Mouse (Mus musculus): ENCODE measurements around the gene Mon1b. TPM values are rescaled to one million over a fixed set of nuclear protein-coding genes. Genes with fewer than 3 reads are reported as not detected.

The Mon1b gene
- polyA plus RNA-seq, 1 experiment from 2014 or later = 11.3 TPM

- Histone ChIP-seq H3K27me3 (no peaks in the 10 kb centered on the region), H3K9ac (no peak overlapping the region), H3K4me3 (replicated peaks) (no peak overlapping the region), H3K9me3 (no peaks in the 10 kb centered on the region), H3K27ac (no peak overlapping the region), H3K4me1 (no peaks in the 10 kb centered on the region), H3K4me2 (no peak overlapping the region), H3K36me3 (replicated peaks) (no peaks in the 10 kb centered on the region)
- ATAC-seq (ENCODE audit: low FRiP score) = no peak
- WGBS = 97% methylated on average over 5 of the region's 5 CpGs
Observed at GRCm38 (mm10) chr8:113656154-113656553, 20.8 kb downstream of the Mon1b start.

GRCm38 (mm10) chr8:113656681-113657298 lies 21.4 kb downstream of the Mon1b start:
- H3K9me3 ChIP-seq = no peaks in the 10 kb centered on the region
- 84% methylated on average over 11 of the region's 11 CpGs for WGBS
- ATAC-seq (ENCODE audit: low FRiP score) = no peak
- H3K4me1 ChIP-seq = no peaks in the 10 kb centered on the region
- H3K36me3 ChIP-seq (replicated peaks) = no peaks in the 10 kb centered on the region
- H3K27me3 ChIP-seq = no peaks in the 10 kb centered on the region
- no peak overlapping the region for H3K9ac ChIP-seq
- no peak overlapping the region for H3K4me2 ChIP-seq
- H3K27ac ChIP-seq = no peak overlapping the region
- no peak overlapping the region for H3K4me3 ChIP-seq (replicated peaks)

- 95% methylated on average over 1 of the region's 1 CpGs for WGBS
- Histone ChIP-seq H3K36me3 (replicated peaks) (no peaks in the 10 kb centered on the region), H3K27ac (no peak overlapping the region), H3K4me2 (no peak overlapping the region), H3K27me3 (no peaks in the 10 kb centered on the region), H3K4me3 (replicated peaks) (no peak overlapping the region), H3K4me1 (peaks cover 3% of the 10 kb centered on the region; the same call in 1 of the 2 replicates), H3K9me3 (no peaks in the 10 kb centered on the region), H3K9ac (no peak overlapping the region)
- ATAC-seq (ENCODE audit: low FRiP score) = no peak
Observed at GRCm38 (mm10) chr8:113660128-113660527, 24.7 kb downstream of the Mon1b start.

GRCm38 (mm10) chr8:113664544-113664943 lies 29.2 kb downstream of the Mon1b start:
- H3K9ac ChIP-seq = no peak overlapping the region
- H3K27me3 ChIP-seq = no peaks in the 10 kb centered on the region; the same call in 1 of the 2 replicates
- no peak overlapping the region for H3K4me2 ChIP-seq
- no peaks in the 10 kb centered on the region for H3K9me3 ChIP-seq
- peak; percentile 76 for ATAC-seq (ENCODE audit: low FRiP score)
- H3K27ac ChIP-seq = no peak overlapping the region
- WGBS = 7% methylated on average over 2 of the region's 2 CpGs
- H3K4me1 ChIP-seq = peaks cover 9% of the 10 kb centered on the region
- H3K4me3 ChIP-seq (replicated peaks) = no peak overlapping the region
- H3K36me3 ChIP-seq (replicated peaks) = no peaks in the 10 kb centered on the region

GRCm38 (mm10) chr8:113665036-113665435 lies 29.6 kb downstream of the Mon1b start:
- Histone ChIP-seq H3K4me1 (peaks cover 9% of the 10 kb centered on the region), H3K9ac (no peak overlapping the region), H3K4me2 (no peak overlapping the region), H3K4me3 (replicated peaks) (no peak overlapping the region), H3K27ac (no peak overlapping the region), H3K36me3 (replicated peaks) (no peaks in the 10 kb centered on the region), H3K9me3 (no peaks in the 10 kb centered on the region), H3K27me3 (no peaks in the 10 kb centered on the region; the same call in 1 of the 2 replicates)
- 49% methylated on average over 4 of the region's 4 CpGs for WGBS
- no peak for ATAC-seq (ENCODE audit: low FRiP score)

- no peaks in the 10 kb centered on the region for H3K9me3 ChIP-seq
- no peak overlapping the region for H3K4me2 ChIP-seq
- peak overlapping the region; percentile 69 for H3K27ac ChIP-seq
- H3K36me3 ChIP-seq (replicated peaks) = no peaks in the 10 kb centered on the region
- ATAC-seq (ENCODE audit: low FRiP score) = 0 out of 2 replicates have a peak, but pooled peaks have one; percentile 16
- no peak overlapping the region for H3K9ac ChIP-seq
- H3K27me3 ChIP-seq = no peaks in the 10 kb centered on the region; the same call in 1 of the 2 replicates
- H3K4me1 ChIP-seq = peaks cover 9% of the 10 kb centered on the region
- 66% methylated on average over 8 of the region's 8 CpGs for WGBS
- H3K4me3 ChIP-seq (replicated peaks) = no peak overlapping the region
Observed at GRCm38 (mm10) chr8:113665951-113666350, 30.6 kb downstream of the Mon1b start.

GRCm38 (mm10) chr8:113666714-113667432 lies 31.5 kb downstream of the Mon1b start:
- Histone ChIP-seq H3K27ac (peak overlapping the region; percentile 69), H3K4me1 (peaks cover 9% of the 10 kb centered on the region), H3K9ac (no peak overlapping the region), H3K4me3 (replicated peaks) (no peak overlapping the region), H3K4me2 (no peak overlapping the region), H3K9me3 (no peaks in the 10 kb centered on the region), H3K36me3 (replicated peaks) (no peaks in the 10 kb centered on the region), H3K27me3 (no peaks in the 10 kb centered on the region; the same call in 1 of the 2 replicates)
- peak; percentile 70 for ATAC-seq (ENCODE audit: low FRiP score)
- 37% methylated on average over 16 of the region's 16 CpGs for WGBS

- Histone ChIP-seq H3K4me3 (replicated peaks) (no peak overlapping the region), H3K4me2 (no peak overlapping the region), H3K36me3 (replicated peaks) (no peaks in the 10 kb centered on the region), H3K9ac (no peak overlapping the region), H3K27ac (no peak overlapping the region), H3K9me3 (no peaks in the 10 kb centered on the region), H3K4me1 (peaks cover 15% of the 10 kb centered on the region), H3K27me3 (no peaks in the 10 kb centered on the region; the same call in 1 of the 2 replicates)
- 90% methylated on average over 10 of the region's 10 CpGs for WGBS
- no peak for ATAC-seq (ENCODE audit: low FRiP score)
Observed at GRCm38 (mm10) chr8:113669924-113670323, 34.5 kb downstream of the Mon1b start.

GRCm38 (mm10) chr8:113672599-113673255 lies 37.3 kb downstream of the Mon1b start:
- Histone ChIP-seq H3K9me3 (no peaks in the 10 kb centered on the region), H3K27ac (no peak overlapping the region), H3K4me3 (replicated peaks) (no peak overlapping the region), H3K4me1 (peaks cover 8% of the 10 kb centered on the region; the same call in 1 of the 2 replicates), H3K9ac (no peak overlapping the region), H3K27me3 (no peaks in the 10 kb centered on the region), H3K36me3 (replicated peaks) (no peaks in the 10 kb centered on the region), H3K4me2 (no peak overlapping the region)
- peak; percentile 53; the same call in 1 of the 2 replicates for ATAC-seq (ENCODE audit: low FRiP score)
- 65% methylated on average over 11 of the region's 11 CpGs for WGBS

- no peak for ATAC-seq (ENCODE audit: low FRiP score)
- 16% methylated on average over 3 of the region's 3 CpGs for WGBS
- H3K27ac ChIP-seq = no peak overlapping the region
- no peaks in the 10 kb centered on the region for H3K9me3 ChIP-seq
- no peak overlapping the region for H3K9ac ChIP-seq
- no peak overlapping the region for H3K4me3 ChIP-seq (replicated peaks)
- H3K4me1 ChIP-seq = peaks cover 8% of the 10 kb centered on the region; the same call in 1 of the 2 replicates
- no peak overlapping the region for H3K4me2 ChIP-seq
- H3K27me3 ChIP-seq = no peaks in the 10 kb centered on the region
- no peaks in the 10 kb centered on the region for H3K36me3 ChIP-seq (replicated peaks)
Observed at GRCm38 (mm10) chr8:113673300-113673699, 37.9 kb downstream of the Mon1b start.

- H3K27me3 ChIP-seq = no peaks in the 10 kb centered on the region
- no peak overlapping the region for H3K4me2 ChIP-seq
- no peak overlapping the region for H3K4me3 ChIP-seq (replicated peaks)
- H3K9me3 ChIP-seq = no peaks in the 10 kb centered on the region
- H3K36me3 ChIP-seq (replicated peaks) = no peaks in the 10 kb centered on the region
- WGBS = 93% methylated on average over 3 of the region's 3 CpGs
- H3K4me1 ChIP-seq = peaks cover 8% of the 10 kb centered on the region; the same call in 1 of the 2 replicates
- H3K27ac ChIP-seq = no peak overlapping the region
- ATAC-seq (ENCODE audit: low FRiP score) = no peak
- no peak overlapping the region for H3K9ac ChIP-seq
Observed at GRCm38 (mm10) chr8:113674611-113675010, 39.2 kb downstream of the Mon1b start.

GRCm38 (mm10) chr8:113675281-113675680 lies 39.9 kb downstream of the Mon1b start:
- Histone ChIP-seq H3K4me3 (replicated peaks) (no peak overlapping the region), H3K27me3 (no peaks in the 10 kb centered on the region), H3K9ac (no peak overlapping the region), H3K4me1 (peaks cover 8% of the 10 kb centered on the region; the same call in 1 of the 2 replicates), H3K36me3 (replicated peaks) (no peaks in the 10 kb centered on the region), H3K27ac (no peak overlapping the region), H3K9me3 (no peaks in the 10 kb centered on the region), H3K4me2 (no peak overlapping the region)
- WGBS = 81% methylated on average over 2 of the region's 2 CpGs
- no peak for ATAC-seq (ENCODE audit: low FRiP score)

All from forebrain, embryonic 12.5 days (tissue).